Mouse (Mus musculus): Measurements from ENCODE around the gene Ampd3.

Gene Ampd3

DNA sequence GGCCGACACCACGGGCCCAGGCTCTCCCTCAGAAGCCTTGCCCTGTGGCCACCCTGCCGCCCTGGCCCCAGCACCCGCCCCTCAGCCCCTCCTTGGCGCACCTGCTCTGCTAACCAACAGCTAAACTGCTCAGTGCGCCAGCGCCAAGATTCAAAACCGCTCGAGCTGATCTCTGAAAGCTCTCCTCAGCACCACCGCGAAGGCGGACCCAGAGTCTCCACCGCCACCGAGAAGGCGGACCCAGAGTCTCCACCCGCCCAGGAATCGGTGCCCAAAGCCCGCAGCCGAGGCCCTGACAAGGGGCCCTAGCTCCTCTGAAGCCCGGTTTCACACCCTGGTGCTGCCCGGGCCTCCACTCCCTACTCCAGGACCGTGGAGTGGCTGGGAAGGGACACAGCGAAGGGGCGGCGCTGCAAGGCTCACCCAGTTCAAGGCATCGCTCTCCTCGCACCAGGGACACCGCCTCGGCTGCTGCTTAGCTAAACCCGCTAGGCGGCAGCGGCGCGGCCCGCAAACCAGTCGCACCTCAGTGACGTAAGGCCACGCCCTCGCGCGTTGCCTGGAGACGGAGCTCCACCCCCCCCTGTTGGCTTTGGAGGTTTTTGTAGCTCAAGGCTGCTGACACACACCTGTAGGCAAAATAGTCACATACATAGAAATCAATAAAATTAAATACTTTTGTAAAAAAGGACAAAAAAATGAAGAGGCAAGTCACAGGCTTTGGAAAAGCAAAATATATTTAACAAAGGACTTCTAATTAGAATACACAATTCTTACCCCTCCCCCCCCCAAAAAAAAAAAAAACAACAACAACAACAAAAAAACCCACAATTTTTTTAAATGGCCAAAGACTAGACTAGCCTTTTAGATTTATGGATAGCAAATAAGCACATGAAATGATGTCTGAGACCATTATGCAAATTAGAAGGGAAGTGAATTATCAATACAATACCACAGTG is 76.2 kb downstream of the Ampd3 start, which contains the start of gene Rnf141:
Gene Rnf141 (minus strand): TSS at position 542 of the 959 bp plus-strand sequence.
- peak; percentile 96 for DNase-seq

DNA sequence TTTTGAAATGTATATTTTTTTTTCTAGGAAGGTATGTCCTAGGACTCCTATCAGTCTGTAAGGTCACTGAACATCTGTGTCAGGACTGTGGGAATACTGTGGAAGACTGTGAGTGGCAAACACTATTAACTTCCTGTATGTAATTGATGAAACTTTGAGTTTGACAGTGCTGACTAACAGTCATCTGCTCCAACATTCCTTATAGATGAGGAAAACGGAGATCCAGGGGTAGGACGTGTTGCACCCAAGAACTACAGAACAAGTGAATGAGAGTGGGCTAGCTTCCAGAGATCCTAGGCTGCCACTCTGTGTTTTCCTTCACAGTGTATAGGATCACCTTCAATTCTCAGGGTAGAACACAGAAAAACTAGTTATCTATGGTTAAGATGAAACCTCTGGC is 79.3 kb downstream of the Ampd3 start:
- no peak for DNase-seq

DNA sequence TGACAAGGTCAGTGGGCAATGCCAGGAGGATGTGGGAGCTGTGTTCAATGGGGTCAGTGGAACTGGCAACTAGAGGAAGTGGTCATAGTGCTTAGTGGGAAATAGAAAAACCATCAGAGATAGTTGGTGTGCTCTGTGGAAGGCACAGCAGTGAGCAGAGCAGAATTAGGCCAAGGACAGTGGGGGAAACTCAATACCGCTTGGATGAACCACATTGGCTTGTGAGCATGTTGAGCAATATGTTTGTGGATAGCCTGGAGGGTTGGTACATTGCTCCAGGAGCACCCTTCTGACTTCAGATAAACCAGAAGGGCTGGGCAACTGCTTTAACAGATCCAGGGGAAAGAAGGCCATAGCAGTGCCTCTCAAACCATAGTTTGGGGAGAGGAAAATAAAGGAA is 80.4 kb downstream of the Ampd3 start:
- DNase-seq, result no peak

DNA sequence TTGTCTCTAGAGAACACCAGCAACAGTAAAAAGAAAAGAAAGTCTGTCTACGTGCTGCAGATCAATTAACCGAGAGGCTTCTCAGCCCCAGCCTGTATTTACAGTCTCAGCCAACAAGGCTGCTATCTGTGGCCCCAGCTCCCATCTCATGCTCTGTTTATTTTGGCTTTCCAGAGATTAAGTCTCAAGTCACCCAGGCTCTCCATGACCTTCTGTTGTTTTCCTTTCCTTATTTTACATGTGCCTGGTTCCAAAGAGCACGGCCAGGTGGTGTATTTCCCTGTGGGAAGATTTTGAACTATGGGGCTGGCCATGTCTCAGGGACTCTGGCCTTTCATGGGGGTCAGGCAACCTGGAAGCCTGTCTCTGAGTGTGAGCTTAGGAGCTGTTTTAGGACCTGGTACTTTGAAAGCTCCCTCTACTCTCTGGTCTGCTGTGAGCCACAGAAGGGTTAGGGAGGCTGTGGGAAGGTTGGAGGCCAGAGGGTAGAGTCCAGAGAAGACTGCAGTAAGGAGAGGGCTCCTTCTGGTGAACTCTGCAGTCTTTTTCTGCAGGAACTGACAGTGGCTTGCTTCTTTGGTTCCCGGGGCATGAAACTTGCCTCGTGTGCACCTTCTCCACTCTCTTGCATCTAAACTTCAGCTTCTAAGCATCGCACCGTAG is 83.7 kb downstream of the Ampd3 start:
- no peak for DNase-seq

DNA sequence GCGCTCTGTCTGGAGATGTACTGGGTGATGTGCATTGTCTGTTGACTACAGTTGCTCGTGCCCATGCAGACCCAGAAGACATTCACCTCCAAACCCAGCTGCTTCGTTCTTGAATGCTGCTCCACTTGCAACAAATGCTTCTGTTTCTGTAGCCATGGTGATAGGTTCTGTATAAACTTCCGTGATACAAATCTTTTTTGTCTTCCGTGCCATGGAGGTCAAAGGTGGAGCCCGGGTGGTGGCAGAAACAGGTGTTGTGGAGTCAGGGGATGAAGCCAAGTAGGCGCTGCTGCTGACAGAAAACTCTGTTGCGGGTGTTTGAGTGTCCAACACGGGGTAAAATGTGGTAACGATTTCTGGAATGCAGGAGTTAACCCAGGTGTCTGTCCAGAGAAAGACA is 85.6 kb downstream of the Ampd3 start:
- peak; percentile 72 for DNase-seq

DNA sequence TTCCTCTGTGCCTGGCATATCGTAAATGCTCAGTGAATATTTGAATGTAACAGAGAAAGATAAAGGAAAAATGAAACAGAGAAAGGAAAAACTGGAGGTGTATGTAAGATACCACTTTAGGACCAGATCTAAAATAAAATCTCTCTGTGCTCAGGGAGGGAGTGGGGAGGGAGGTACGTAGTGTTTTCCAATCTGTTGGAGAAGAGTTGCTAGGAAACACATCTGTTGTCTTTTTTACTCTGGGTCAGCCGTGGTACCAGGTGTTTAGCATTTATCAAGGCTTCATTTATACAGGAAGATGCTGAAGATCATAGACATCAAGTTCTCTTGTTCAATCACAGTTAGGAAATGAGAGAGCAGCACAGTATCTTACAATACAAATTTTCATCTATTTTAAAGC is 86.5 kb downstream of the Ampd3 start:
- DNase-seq, result no peak

DNA sequence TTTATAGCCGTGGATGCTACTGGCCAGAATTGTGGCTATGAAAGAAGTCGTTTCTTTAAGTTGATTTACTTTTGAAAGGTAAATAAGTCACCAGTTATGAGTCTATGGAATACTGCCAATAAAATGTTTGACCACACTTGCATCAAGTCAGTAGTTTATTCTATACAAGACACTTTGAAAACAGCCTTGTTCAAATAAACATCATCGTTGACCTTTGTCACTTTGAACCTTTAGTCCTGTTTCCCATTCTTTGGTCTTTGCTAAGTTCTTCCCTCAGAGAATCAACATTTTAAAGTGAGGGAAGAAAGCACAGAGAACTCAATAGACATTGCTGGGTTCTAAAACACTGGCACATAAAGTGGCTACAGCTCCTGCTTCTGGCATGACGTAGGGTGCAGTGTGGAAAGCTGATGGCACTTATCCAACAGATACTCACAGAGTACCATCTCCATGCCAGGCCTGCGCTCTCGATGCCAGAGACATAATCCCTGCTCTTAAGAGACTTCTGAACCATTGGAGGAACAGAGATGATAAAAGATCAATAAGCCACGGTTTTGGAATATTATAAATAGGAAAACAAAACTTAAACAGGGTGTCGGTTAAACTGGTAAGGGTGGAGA is 87.0 kb downstream of the Ampd3 start:
- DNase-seq, result no peak

DNA sequence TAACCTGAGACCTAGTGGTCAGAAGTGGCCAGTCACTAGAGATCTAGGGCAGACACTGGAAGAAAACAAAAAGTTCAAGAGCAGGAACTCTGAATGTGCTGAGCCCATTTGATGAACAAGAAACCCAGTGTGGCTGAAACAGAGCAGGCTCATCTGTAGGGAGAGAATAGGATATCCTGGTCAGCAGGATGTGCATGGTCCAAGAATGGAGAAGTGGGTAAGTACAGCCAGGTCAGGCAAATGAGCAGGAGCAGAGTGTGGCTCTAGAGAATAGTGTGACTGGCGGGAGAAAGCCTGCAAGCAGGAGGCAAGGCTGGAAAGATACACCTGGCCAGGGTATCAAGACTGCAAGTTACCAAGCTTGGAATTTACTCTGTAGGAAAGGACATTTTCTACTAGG is 87.6 kb downstream of the Ampd3 start:
- no peak for DNase-seq

DNA sequence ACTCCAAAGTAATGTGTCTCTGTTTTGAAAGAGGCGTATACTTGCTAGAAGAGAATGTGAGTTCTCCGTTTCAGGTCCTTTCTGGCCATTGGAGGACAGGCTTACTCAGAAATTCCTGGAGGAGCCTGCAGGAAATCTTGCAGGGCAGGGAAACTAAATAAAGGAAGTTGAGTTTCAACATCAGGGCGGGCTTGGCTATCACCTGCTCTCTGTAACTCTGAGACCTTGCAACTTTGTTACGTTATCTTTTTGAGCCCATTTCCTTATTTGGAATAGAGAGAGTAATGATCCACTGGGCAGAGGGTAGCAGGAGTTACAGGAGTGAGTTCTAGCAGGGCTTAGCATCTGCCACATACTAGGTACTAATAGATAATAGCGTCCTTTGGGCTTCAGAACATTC is 92.1 kb downstream of the Ampd3 start:
- peak; percentile 85 for DNase-seq
